Mouse (Mus musculus) WW6 (cell line): Measurements from ENCODE around the gene Mfrp.

Source experiments
- DNase-seq: peaks from one replicate; pipeline ENCODE4 v3.0.0-alpha.2; 2013; ENCODE audit warnings: low read depth, low spot score

Gene Mfrp

GRCm38 (mm10) chr9:44130034-44130433 is 28.5 kb downstream of the Mfrp start:
- DNase-seq: no peak

GRCm38 (mm10) chr9:44130581-44131275 is 29.2 kb downstream of the Mfrp start:
- no peak for DNase-seq

GRCm38 (mm10) chr9:44131276-44131590 is 29.7 kb downstream of the Mfrp start:
- DNase-seq: no peak

GRCm38 (mm10) chr9:44132200-44132599 is 30.7 kb downstream of the Mfrp start:
- no peak for DNase-seq

- DNase-seq: no peak
Measured at GRCm38 (mm10) chr9:44133287-44133686, 31.8 kb downstream of the Mfrp start.

GRCm38 (mm10) chr9:44134101-44134850 is 32.7 kb downstream of the Mfrp start, which contains the start of gene Mcam:
Mcam (plus strand) TSS chr9:44134469.
- DNase-seq: no peak

GRCm38 (mm10) chr9:44134851-44135730 is 33.6 kb downstream of the Mfrp start:
- no peak for DNase-seq

- DNase-seq: no peak
Measured at GRCm38 (mm10) chr9:44135731-44136411, 34.3 kb downstream of the Mfrp start.

- no peak for DNase-seq
Measured at GRCm38 (mm10) chr9:44137846-44138245, 36.3 kb downstream of the Mfrp start.

GRCm38 (mm10) chr9:44141951-44142350 is 40.4 kb downstream of the Mfrp start:
- DNase-seq: no peak

DNA sequence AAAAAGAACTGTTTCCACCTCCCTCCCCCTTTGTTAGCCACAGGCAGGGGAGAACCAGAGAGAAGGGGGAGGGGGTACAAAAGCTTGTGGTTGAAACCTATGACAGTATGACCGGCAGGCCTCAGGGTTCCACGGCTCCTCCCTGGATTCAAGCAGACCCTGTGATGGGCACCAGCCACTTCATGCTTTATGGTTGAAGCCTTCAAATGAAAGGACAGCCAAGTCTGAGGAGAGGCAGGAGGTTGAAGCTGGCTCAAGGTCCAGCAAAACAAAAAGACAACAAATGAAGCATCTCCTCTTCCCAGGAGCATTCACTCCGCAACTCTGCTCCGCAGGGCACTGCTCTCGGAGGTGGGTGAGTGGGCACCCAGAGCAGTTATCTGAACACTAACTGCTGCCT is 41.9 kb downstream of the Mfrp start:
- DNase-seq: no peak

DNA sequence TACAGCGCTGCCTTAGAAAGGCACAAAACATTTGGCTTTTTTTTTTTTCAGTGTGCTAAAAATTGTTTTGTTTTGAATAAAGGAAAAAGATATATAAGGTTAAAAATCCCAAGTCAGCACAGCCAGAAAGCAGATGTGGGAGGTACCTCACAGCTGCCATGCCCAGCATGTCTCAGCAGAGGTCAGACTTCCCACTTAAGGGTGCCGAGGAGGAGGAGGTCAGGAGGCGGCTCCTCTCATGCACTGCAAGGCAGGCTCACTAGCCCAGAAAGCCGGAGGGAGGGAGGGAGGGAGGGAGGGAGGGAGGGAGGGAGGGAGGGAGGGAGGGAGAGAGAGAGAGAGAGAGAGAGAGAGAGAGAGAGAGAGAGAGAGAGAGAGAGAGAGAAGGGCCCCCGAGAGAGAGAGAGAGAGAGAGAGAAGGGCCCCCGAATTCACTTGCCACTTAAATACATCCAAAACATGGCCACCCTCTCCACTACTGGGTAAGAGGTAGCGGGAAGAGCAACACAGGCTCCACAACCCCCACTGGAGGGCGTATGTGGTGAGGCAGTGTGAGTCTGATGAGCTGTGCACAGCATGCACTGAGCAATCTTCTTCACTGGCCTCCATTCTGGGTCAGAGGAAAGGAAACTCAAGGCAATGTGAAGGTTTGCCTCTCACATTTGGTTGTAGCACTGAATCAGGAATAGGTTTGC is 42.6 kb downstream of the Mfrp start:
- no peak for DNase-seq

DNA sequence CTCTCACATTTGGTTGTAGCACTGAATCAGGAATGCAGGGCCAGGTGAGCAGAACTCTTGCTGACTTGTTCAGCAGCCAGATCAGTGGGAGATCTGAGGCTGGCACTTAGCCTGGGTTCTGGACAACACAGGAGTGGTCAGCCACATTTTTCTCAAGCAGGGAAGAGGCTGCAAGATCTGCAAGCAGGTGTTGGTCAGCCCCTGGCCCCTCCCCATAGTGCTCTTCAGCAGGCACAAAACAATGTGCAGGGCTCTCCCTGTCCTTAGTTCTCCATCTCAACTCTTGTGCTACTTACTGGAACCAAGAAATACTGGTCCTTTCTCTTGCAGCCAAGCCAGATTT is 43.2 kb downstream of the Mfrp start:
- DNase-seq: no peak

- no peak for DNase-seq
Measured at GRCm38 (mm10) chr9:44147290-44147689, 45.8 kb downstream of the Mfrp start.
